Mouse (Mus musculus) lung, embryonic 14.5 days (tissue): Measurements from ENCODE around the gene Zfp664. TPM values are rescaled to one million over a fixed set of nuclear protein-coding genes. Genes with fewer than 3 reads are reported as not detected.
A peak's percentile ranks its signal among the peaks of the same experiment; 100 is the strongest.

Source experiments
- ATAC-seq: fragments of 200-750 bp; cut with Nextera tagmentation; 2 replicates; pipeline ENCODE4 v1.8.0; 2017; ENCODE audit warnings: mild to moderate bottlenecking, moderate TSS enrichment, moderate library complexity; ENCODE audit not compliant: insufficient read depth
- DNase-seq: peaks from one replicate; pipeline ENCODE4 v3.0.0-alpha.2; 2015
- H3K27ac ChIP-seq: fragments of 300-500 bp; sonication (generic); 2 replicates; pipeline ENCODE4 v1.5.1; 2014; ENCODE audit warnings: low read depth, mild to moderate bottlenecking, moderate library complexity
- H3K27me3 ChIP-seq: fragments of 300-500 bp; sonication (generic); 2 replicates; pipeline ENCODE4 v1.6.1; 2014; ENCODE audit warnings: low read length, control low read depth; ENCODE audit not compliant: insufficient read depth
- H3K36me3 ChIP-seq: fragments of 300-500 bp; sonication (generic); 2 replicates; pipeline ENCODE4 v1.6.1; 2014; ENCODE audit warnings: control low read depth; ENCODE audit not compliant: insufficient read depth
- H3K4me1 ChIP-seq: fragments of 300-500 bp; sonication (generic); 2 replicates; pipeline ENCODE4 v1.6.1; 2014; ENCODE audit warnings: antibody characterized with exemption, control low read depth; ENCODE audit not compliant: insufficient read depth
- H3K4me2 ChIP-seq: fragments of 300-500 bp; sonication (generic); 2 replicates; pipeline ENCODE4 v1.6.1; 2014; ENCODE audit warnings: mild to moderate bottlenecking
- H3K4me3 ChIP-seq: fragments of 300-500 bp; sonication (generic); 2 replicates; pipeline ENCODE4 v1.5.1; 2014; ENCODE audit warnings: low read depth, low read length
- H3K9ac ChIP-seq: fragments of 300-500 bp; sonication (generic); 2 replicates; pipeline ENCODE4 v1.6.1; 2014
- H3K9me3 ChIP-seq: fragments of 300-500 bp; sonication (generic); 2 replicates; pipeline ENCODE4 v1.6.1; 2016; ENCODE audit warnings: low read depth, low read length, control low read depth
- CTCF ChIP-seq: IDR thresholded peaks from 2 replicates; pipeline ENCODE4 v1.5.1; 2016; ENCODE audit warnings: antibody characterized with exemption, low read depth
- WGBS: fragments of 180-500 bp; shearing (Covaris S2); extraction: QIAGEN DNeasy Blood & Tissue Kit; methylation state at CpG from one replicate; pipeline ENCODE4 v1.1.7; 2014; 5-methylcytosine and 5-hydroxymethylcytosine counted together
- polyA plus RNA-seq: library from polyadenylated mRNA; unstranded; fragments of >200 nt; fragmentation: Nextera tagmentation; extraction: Ambion mirVana; gene quantifications from 2 replicates; pipeline ENCODE4 v1.2.1, GENCODE M21; 2014

Gene Zfp664
- polyA plus RNA-seq, 1 experiment from 2014 or later, result 98.9 TPM

GRCm38 (mm10) chr5:124906890-124907289, 44.4 kb downstream of the Zfp664 start:
- Histone ChIP-seq H3K36me3 (no peaks in the 10 kb centered on the region), H3K4me1 (no peaks in the 10 kb centered on the region), H3K27me3 (no peaks in the 10 kb centered on the region), H3K27ac (no peak overlapping the region), H3K9me3 (no peaks in the 10 kb centered on the region), H3K4me3 (no peak overlapping the region), H3K9ac (no peak overlapping the region), H3K4me2 (no peak overlapping the region)
- no peak for TF ChIP-seq CTCF
- 54% methylated on average over 13 of the region's 13 CpGs for WGBS
- ATAC-seq, result no peak
- no peak for DNase-seq

GRCm38 (mm10) chr5:124908860-124909259, 46.4 kb downstream of the Zfp664 start:
- H3K27me3 ChIP-seq, result no peaks in the 10 kb centered on the region
- no peak overlapping the region for H3K4me3 ChIP-seq
- no peak overlapping the region for H3K4me2 ChIP-seq
- no peak overlapping the region for H3K9ac ChIP-seq
- no peaks in the 10 kb centered on the region for H3K4me1 ChIP-seq
- H3K27ac ChIP-seq, result no peak overlapping the region
- TF ChIP-seq CTCF, result peak; percentile 97
- H3K36me3 ChIP-seq, result no peaks in the 10 kb centered on the region
- WGBS, result 14% methylated on average over 5 of the region's 5 CpGs
- ATAC-seq, result peak; percentile 81
- DNase-seq, result peak; percentile 90
- H3K9me3 ChIP-seq, result no peaks in the 10 kb centered on the region

GRCm38 (mm10) chr5:124912276-124912675, 49.8 kb downstream of the Zfp664 start:
- Histone ChIP-seq H3K36me3 (no peaks in the 10 kb centered on the region), H3K4me1 (no peaks in the 10 kb centered on the region), H3K9ac (no peak overlapping the region), H3K27me3 (no peaks in the 10 kb centered on the region), H3K9me3 (no peaks in the 10 kb centered on the region), H3K27ac (no peak overlapping the region), H3K4me3 (no peak overlapping the region), H3K4me2 (no peak overlapping the region)
- no peak for DNase-seq
- 51% methylated on average over 7 of the region's 7 CpGs for WGBS
- TF ChIP-seq CTCF, result no peak
- no peak for ATAC-seq

- Histone ChIP-seq H3K9me3 (no peaks in the 10 kb centered on the region), H3K4me3 (no peak overlapping the region), H3K27me3 (no peaks in the 10 kb centered on the region), H3K4me1 (no peaks in the 10 kb centered on the region), H3K27ac (no peak overlapping the region), H3K9ac (no peak overlapping the region), H3K4me2 (no peak overlapping the region), H3K36me3 (no peaks in the 10 kb centered on the region)
- TF ChIP-seq CTCF, result no peak
- DNase-seq, result no peak
- ATAC-seq, result no peak
- WGBS, result 38% methylated on average over 20 of the region's 20 CpGs
Observed at GRCm38 (mm10) chr5:124912946-124913933, 50.7 kb downstream of the Zfp664 start.

- ATAC-seq, result no peak
- 66% methylated on average over 3 of the region's 3 CpGs for WGBS
- H3K27ac ChIP-seq, result no peak overlapping the region
- H3K4me2 ChIP-seq, result no peak overlapping the region
- H3K4me1 ChIP-seq, result peaks cover 13% of the 10 kb centered on the region; the same call in 1 of the 2 replicates
- H3K9me3 ChIP-seq, result no peaks in the 10 kb centered on the region
- H3K4me3 ChIP-seq, result no peak overlapping the region
- TF ChIP-seq CTCF, result no peak
- no peak overlapping the region for H3K9ac ChIP-seq
- no peaks in the 10 kb centered on the region for H3K36me3 ChIP-seq
- no peak for DNase-seq
- H3K27me3 ChIP-seq, result no peaks in the 10 kb centered on the region
Observed at GRCm38 (mm10) chr5:124919798-124920197, 57.3 kb downstream of the Zfp664 start.

GRCm38 (mm10) chr5:124921410-124921809, 58.9 kb downstream of the Zfp664 start:
- no peaks in the 10 kb centered on the region for H3K27me3 ChIP-seq
- ATAC-seq (no peak), DNase-seq (no peak)
- H3K9me3 ChIP-seq, result no peaks in the 10 kb centered on the region
- H3K4me2 ChIP-seq, result no peak overlapping the region
- no peaks in the 10 kb centered on the region for H3K36me3 ChIP-seq
- no peak overlapping the region for H3K9ac ChIP-seq
- peaks cover 13% of the 10 kb centered on the region; the same call in 1 of the 2 replicates for H3K4me1 ChIP-seq
- TF ChIP-seq CTCF, result no peak
- no peak overlapping the region for H3K27ac ChIP-seq
- no peak overlapping the region for H3K4me3 ChIP-seq
